Mouse (Mus musculus) midbrain, embryonic 12.5 days (tissue): ENCODE data around the gene Mrps16. TPM values are rescaled to one million over a fixed set of nuclear protein-coding genes. Genes with fewer than 3 reads are reported as not detected.

ENCODE experiments used
- ATAC-seq: fragments of 200-750 bp; cut with Nextera tagmentation; 2 replicates; pipeline ENCODE4 v1.8.0; 2017; ENCODE audit warnings: low read depth, moderate TSS enrichment, moderate library complexity; ENCODE audit not compliant: low FRiP score
- H3K27ac ChIP-seq: fragments of 300-500 bp; sonication (generic); replicated peaks from 2 replicates; pipeline ENCODE4 v1.5.1; 2016; ENCODE audit warnings: mild to moderate bottlenecking
- H3K27me3 ChIP-seq: fragments of 300-500 bp; sonication (generic); 2 replicates; pipeline ENCODE4 v1.6.1; 2016; ENCODE audit warnings: mild to moderate bottlenecking
- H3K36me3 ChIP-seq: fragments of 300-500 bp; sonication (generic); 2 replicates; pipeline ENCODE4 v1.6.1; 2016
- H3K4me1 ChIP-seq: fragments of 300-500 bp; sonication (generic); 2 replicates; pipeline ENCODE4 v1.6.1; 2016
- H3K4me2 ChIP-seq: fragments of 300-500 bp; sonication (generic); replicated peaks from 2 replicates; pipeline ENCODE4 v1.6.1; 2016; ENCODE audit warnings: mild to moderate bottlenecking, moderate library complexity
- H3K4me3 ChIP-seq: fragments of 300-500 bp; sonication (generic); 2 replicates; pipeline ENCODE4 v1.5.1; 2016; ENCODE audit warnings: mild to moderate bottlenecking
- H3K9ac ChIP-seq: fragments of 300-500 bp; sonication (generic); replicated peaks from 2 replicates; pipeline ENCODE4 v1.6.1; 2016; ENCODE audit warnings: mild to moderate bottlenecking, moderate library complexity
- H3K9me3 ChIP-seq: fragments of 300-500 bp; sonication (generic); 2 replicates; pipeline ENCODE4 v1.6.1; 2016; ENCODE audit warnings: mild to moderate bottlenecking
- WGBS: fragments of 180-500 bp; shearing (Covaris S2); methylation state at CpG from one replicate; pipeline ENCODE4 v1.1.7; 2016; 5-methylcytosine and 5-hydroxymethylcytosine counted together
- polyA plus RNA-seq: library from polyadenylated mRNA; unstranded; fragments of >200 nt; fragmentation: Nextera tagmentation; extraction: Ambion mirVana; gene quantifications from 2 replicates; pipeline ENCODE4 v1.2.1, GENCODE M21; 2016

Mrps16 gene
- polyA plus RNA-seq, 1 experiment from 2014 or later = 66.6 TPM

DNA sequence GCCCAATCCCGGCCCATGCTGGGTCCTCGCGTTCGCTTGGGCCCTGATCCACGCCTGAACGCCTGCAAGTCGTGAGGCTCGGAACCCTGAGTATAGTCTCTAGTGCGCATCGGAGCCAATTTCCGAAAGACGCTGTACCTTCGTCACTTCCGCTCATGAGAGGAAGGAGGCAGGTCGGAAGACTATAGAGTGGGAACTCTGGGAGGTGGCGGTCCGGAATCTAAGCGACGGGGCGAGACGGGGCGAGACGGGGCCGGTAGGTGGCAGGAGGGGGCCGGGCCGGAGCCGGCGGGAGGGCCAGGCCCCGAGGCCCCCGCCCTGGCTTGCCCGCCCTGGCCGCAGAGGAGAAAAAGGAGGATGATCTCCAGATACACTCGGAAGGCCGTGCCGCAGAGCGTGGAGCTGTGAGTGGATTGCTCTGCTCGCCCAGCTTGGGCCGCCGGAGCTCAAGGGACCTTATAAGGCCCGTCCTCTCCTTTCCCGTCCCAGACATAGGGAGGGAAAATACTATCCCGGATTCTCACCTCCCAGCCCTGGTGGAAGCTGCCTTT lies 45.4 kb downstream of the Mrps16 start, which contains the start of the genes Ecd and Fam149b:
Gene Ecd (minus strand): TSS at position 131 of the 551 bp plus-strand sequence.
Gene Fam149b (plus strand): TSS at position 172 of the 551 bp plus-strand sequence.
- peaks cover 18% of the 10 kb centered on the region for H3K4me1 ChIP-seq
- H3K4me3 ChIP-seq = peak within 1 kb of the TSS; percentile 77
- under 1% methylated on average over 41 of the region's 42 CpGs for WGBS
- H3K9ac ChIP-seq = peak within 1 kb of the TSS; percentile 95
- no peaks in the 10 kb centered on the region for H3K9me3 ChIP-seq
- H3K27ac ChIP-seq = peak within 1 kb of the TSS; percentile 92
- H3K4me2 ChIP-seq = peak within 1 kb of the TSS; percentile 81
- H3K36me3 ChIP-seq = peaks cover 31% of the 10 kb centered on the region
- no peaks in the 10 kb centered on the region for H3K27me3 ChIP-seq
- ATAC-seq = peak; percentile 98

DNA sequence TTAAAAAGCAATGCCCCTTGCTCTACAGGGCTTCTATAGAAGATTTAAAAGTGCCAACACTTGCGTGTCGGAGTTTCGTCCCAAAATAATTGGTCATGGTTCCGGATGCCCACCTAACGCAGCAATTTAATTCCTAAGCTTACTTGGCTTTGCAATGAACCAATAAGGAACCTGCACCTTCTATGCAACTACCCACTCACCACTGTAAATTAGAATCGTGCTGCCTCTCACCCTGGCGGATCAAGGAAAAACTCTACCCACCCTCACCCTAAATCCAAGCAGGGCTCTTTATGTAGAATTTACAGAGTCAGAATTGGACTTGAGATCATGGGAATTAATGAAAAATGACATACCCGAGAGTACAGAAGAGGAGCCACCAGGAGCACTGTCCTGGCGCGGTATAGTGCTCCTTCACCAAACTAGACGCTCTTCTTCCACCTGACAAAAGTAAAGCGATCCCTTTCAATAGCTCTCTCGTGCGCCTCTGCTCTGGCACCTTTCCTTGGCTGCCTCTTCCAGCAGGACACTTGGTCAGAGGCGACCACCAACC lies 45.9 kb downstream of the Mrps16 start:
- Histone ChIP-seq H3K36me3 (peaks cover 30% of the 10 kb centered on the region), H3K27me3 (no peaks in the 10 kb centered on the region), H3K9me3 (no peaks in the 10 kb centered on the region), H3K9ac (peak overlapping the region; percentile 95), H3K4me2 (peak overlapping the region; percentile 75), H3K4me1 (peaks cover 18% of the 10 kb centered on the region), H3K4me3 (peak overlapping the region; percentile 77), H3K27ac (peak overlapping the region; percentile 92)
- no peak; the same call in 1 of the 2 replicates for ATAC-seq
- WGBS = 5% methylated on average over 15 of the region's 15 CpGs

GRCm38 (mm10) chr14:20345885-20346284 lies 47.5 kb downstream of the Mrps16 start:
- Histone ChIP-seq H3K36me3 (peaks cover 30% of the 10 kb centered on the region), H3K27ac (no peak overlapping the region), H3K9ac (no peak overlapping the region), H3K4me1 (peaks cover 18% of the 10 kb centered on the region), H3K4me3 (no peak overlapping the region), H3K27me3 (no peaks in the 10 kb centered on the region), H3K9me3 (no peaks in the 10 kb centered on the region), H3K4me2 (no peak overlapping the region)
- no peak for ATAC-seq
- 91% methylated on average over 9 of the region's 9 CpGs for WGBS

DNA sequence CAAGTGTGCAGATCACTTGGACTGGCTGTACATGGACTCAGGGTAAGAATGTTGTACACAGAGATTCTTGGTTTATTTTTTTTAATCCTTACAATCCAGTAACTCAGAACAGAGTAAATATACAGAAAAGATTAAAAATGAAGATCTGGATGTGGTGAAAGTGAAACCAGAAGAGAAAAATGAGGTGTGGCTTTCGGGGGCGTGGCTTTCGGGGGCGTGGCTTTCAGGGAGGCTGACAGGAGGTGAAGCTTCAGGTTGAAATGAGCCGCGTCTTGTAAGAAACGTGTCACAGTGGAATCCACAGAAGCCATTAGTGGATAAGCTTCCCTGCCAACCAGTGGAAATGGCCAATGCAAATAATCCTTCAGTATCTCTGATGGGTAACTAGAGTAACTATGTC lies 52.6 kb downstream of the Mrps16 start:
- H3K4me3 ChIP-seq = no peak overlapping the region
- H3K9me3 ChIP-seq = no peaks in the 10 kb centered on the region
- no peak overlapping the region for H3K9ac ChIP-seq
- no peak overlapping the region for H3K4me2 ChIP-seq
- ATAC-seq = no peak
- H3K27ac ChIP-seq = no peak overlapping the region
- H3K27me3 ChIP-seq = no peaks in the 10 kb centered on the region
- 83% methylated on average over 7 of the region's 7 CpGs for WGBS
- peaks cover 61% of the 10 kb centered on the region for H3K36me3 ChIP-seq
- no peaks in the 10 kb centered on the region for H3K4me1 ChIP-seq

GRCm38 (mm10) chr14:20340149-20340548 lies 53.3 kb downstream of the Mrps16 start:
- WGBS = 86% methylated on average over 8 of the region's 8 CpGs

GRCm38 (mm10) chr14:20339415-20339814 lies 54.0 kb downstream of the Mrps16 start:
- no peaks in the 10 kb centered on the region for H3K9me3 ChIP-seq
- H3K36me3 ChIP-seq = peaks cover 63% of the 10 kb centered on the region
- no peak overlapping the region for H3K9ac ChIP-seq
- no peaks in the 10 kb centered on the region for H3K27me3 ChIP-seq
- H3K4me1 ChIP-seq = no peaks in the 10 kb centered on the region
- no peak overlapping the region for H3K4me2 ChIP-seq
- 96% methylated on average over 5 of the region's 5 CpGs for WGBS
- H3K27ac ChIP-seq = no peak overlapping the region
- ATAC-seq = no peak
- no peak overlapping the region for H3K4me3 ChIP-seq

More at GRCm38 (mm10) chr14:20340149-20340548, 53.3 kb downstream of the Mrps16 start:
- no peaks in the 10 kb centered on the region for H3K9me3 ChIP-seq
- peaks cover 61% of the 10 kb centered on the region for H3K36me3 ChIP-seq
- no peak overlapping the region for H3K4me3 ChIP-seq
- no peaks in the 10 kb centered on the region for H3K4me1 ChIP-seq
- H3K27ac ChIP-seq = no peak overlapping the region
- no peak overlapping the region for H3K9ac ChIP-seq
- no peak for ATAC-seq
- no peak overlapping the region for H3K4me2 ChIP-seq
- H3K27me3 ChIP-seq = no peaks in the 10 kb centered on the region

Other genes with a start within 250 kb of the Mrps16 start
- 6.7 and 7.4 TPM in 2 replicates for gene Kcnk5, start 211.8 kb downstream of the Mrps16 start, polyA plus RNA-seq
- not detected in 2 replicates for gene Kcnk16, start 124.4 kb downstream of the Mrps16 start, polyA plus RNA-seq
- 14.5 and 16.0 TPM in 2 replicates for gene Nudt13, start 98.9 kb downstream of the Mrps16 start, polyA plus RNA-seq
- gene Ecd, start 45.5 kb downstream of the Mrps16 start, polyA plus RNA-seq = 61.8 and 62.6 TPM in 2 replicates
- 56.1 and 60.1 TPM in 2 replicates for gene Fam149b, start 45.5 kb downstream of the Mrps16 start, polyA plus RNA-seq
- gene Dnajc9, start 4.7 kb downstream of the Mrps16 start, polyA plus RNA-seq = 221 and 224 TPM in 2 replicates
- 0.34 and 1.4 TPM in 2 replicates for gene Cfap70, start 58.6 kb upstream of the Mrps16 start, polyA plus RNA-seq
- gene Anxa7, start 86.5 kb upstream of the Mrps16 start, polyA plus RNA-seq = 11.0 and 12.2 TPM in 2 replicates
- gene Mss51, start 103.3 kb upstream of the Mrps16 start, polyA plus RNA-seq = 0.84 and 0.89 TPM in 2 replicates
- gene Ppp3cb, start 152.9 kb upstream of the Mrps16 start, polyA plus RNA-seq = 66.2 and 68.8 TPM in 2 replicates
- 16.6 and 18.6 TPM in 2 replicates for gene Usp54, start 247.4 kb upstream of the Mrps16 start, polyA plus RNA-seq